Mouse (Mus musculus): ENCODE results near the gene Tyk2. TPM values are rescaled to one million over a fixed set of nuclear protein-coding genes. Genes with fewer than 3 reads are reported as not detected.

The Tyk2 gene
- polyA plus RNA-seq, 1 experiment from 2014 or later = 5.4 TPM

- peak overlapping the region; percentile 48; the same call in 1 of the 2 replicates for H3K27ac ChIP-seq (ENCODE audit: low read depth)
- H3K4me1 ChIP-seq (ENCODE audit: insufficient read depth) = peaks cover 7% of the 10 kb centered on the region
- H3K9ac ChIP-seq (replicated peaks) = no peak overlapping the region
- peaks cover 23% of the 10 kb centered on the region for H3K36me3 ChIP-seq (replicated peaks; ENCODE audit: insufficient read depth, low read length)
- ATAC-seq (no peak), DNase-seq (no peak)
- 67% methylated on average over 4 of the region's 4 CpGs for WGBS (ENCODE audit: insufficient replicate concordance)
- H3K27me3 ChIP-seq (ENCODE audit: insufficient read depth, low read length) = no peaks in the 10 kb centered on the region
- H3K4me3 ChIP-seq (ENCODE audit: low read depth, low read length) = no peak overlapping the region
- H3K4me2 ChIP-seq (ENCODE audit: low read depth, low read length) = no peak overlapping the region
- H3K9me3 ChIP-seq (ENCODE audit: low read length) = no peaks in the 10 kb centered on the region
- no peak for TF ChIP-seq CTCF (IDR thresholded peaks at IDR 0.05; ENCODE audit: low read depth)
- no peak for TF ChIP-seq EP300 (IDR thresholded peaks at IDR 0.05; ENCODE audit: low read depth)
These were observed 4.4 kb upstream of the Tyk2 start for GRCm38 (mm10) chr9:21135329-21135890.

- DNase-seq (no peak), ATAC-seq (no peak)
- H3K4me3 ChIP-seq (ENCODE audit: low read depth, low read length) = no peak overlapping the region
- H3K36me3 ChIP-seq (replicated peaks; ENCODE audit: insufficient read depth, low read length) = peaks cover 16% of the 10 kb centered on the region
- H3K4me2 ChIP-seq (ENCODE audit: low read depth, low read length) = no peak overlapping the region
- 54% methylated on average over 9 of the region's 9 CpGs for WGBS (ENCODE audit: insufficient replicate concordance)
- peak overlapping the region; percentile 48; the same call in 1 of the 2 replicates for H3K27ac ChIP-seq (ENCODE audit: low read depth)
- no peak overlapping the region for H3K9ac ChIP-seq (replicated peaks)
- peaks cover 11% of the 10 kb centered on the region for H3K4me1 ChIP-seq (ENCODE audit: insufficient read depth)
- no peak for TF ChIP-seq EP300 (IDR thresholded peaks at IDR 0.05; ENCODE audit: low read depth)
- no peak for TF ChIP-seq CTCF (IDR thresholded peaks at IDR 0.05; ENCODE audit: low read depth)
- H3K27me3 ChIP-seq (ENCODE audit: insufficient read depth, low read length) = no peaks in the 10 kb centered on the region
- H3K9me3 ChIP-seq (ENCODE audit: low read length) = no peaks in the 10 kb centered on the region
These were observed 3.7 kb upstream of the Tyk2 start for GRCm38 (mm10) chr9:21134595-21135328.

- no peak for DNase-seq
- H3K27ac ChIP-seq (ENCODE audit: low read depth) = no peak overlapping the region
These were observed 2.1 kb upstream of the Tyk2 start for GRCm38 (mm10) chr9:21133064-21133707.

GRCm38 (mm10) chr9:21132102-21132775, 1.2 kb upstream of the Tyk2 start:
- Histone ChIP-seq H3K9me3 (ENCODE audit: low read length) (no peaks in the 10 kb centered on the region), H3K27me3 (ENCODE audit: insufficient read depth, low read length) (no peaks in the 10 kb centered on the region), H3K4me2 (ENCODE audit: low read depth, low read length) (no peak overlapping the region), H3K4me1 (ENCODE audit: insufficient read depth) (peaks cover 11% of the 10 kb centered on the region), H3K4me3 (ENCODE audit: low read depth, low read length) (no peak overlapping the region), H3K9ac (replicated peaks) (no peak overlapping the region), H3K27ac (ENCODE audit: low read depth) (no peak overlapping the region), H3K36me3 (replicated peaks; ENCODE audit: insufficient read depth, low read length) (peaks cover 3% of the 10 kb centered on the region; the same call in 1 of the 2 replicates)
- ATAC-seq (no peak), DNase-seq (no peak)
- TF ChIP-seq EP300 (IDR thresholded peaks at IDR 0.05; ENCODE audit: low read depth) (no peak), CTCF (IDR thresholded peaks at IDR 0.05; ENCODE audit: low read depth) (peak; percentile 48)
- WGBS (ENCODE audit: insufficient replicate concordance) = 71% methylated on average over 12 of the region's 12 CpGs

More at GRCm38 (mm10) chr9:21133064-21133707, 2.1 kb upstream of the Tyk2 start:
- TF ChIP-seq EP300 (IDR thresholded peaks at IDR 0.05; ENCODE audit: low read depth) = no peak
- TF ChIP-seq CTCF (IDR thresholded peaks at IDR 0.05; ENCODE audit: low read depth) = peak; percentile 24; the same call in 1 of the 2 replicates
- Histone ChIP-seq H3K9ac (replicated peaks) (no peak overlapping the region), H3K4me2 (ENCODE audit: low read depth, low read length) (no peak overlapping the region), H3K4me1 (ENCODE audit: insufficient read depth) (peaks cover 11% of the 10 kb centered on the region), H3K36me3 (replicated peaks; ENCODE audit: insufficient read depth, low read length) (peaks cover 7% of the 10 kb centered on the region; the same call in 1 of the 2 replicates), H3K4me3 (ENCODE audit: low read depth, low read length) (no peak overlapping the region), H3K9me3 (ENCODE audit: low read length) (no peaks in the 10 kb centered on the region), H3K27me3 (ENCODE audit: insufficient read depth, low read length) (no peaks in the 10 kb centered on the region)
- ATAC-seq = no peak
- 38% methylated on average over 9 of the region's 9 CpGs for WGBS (ENCODE audit: insufficient replicate concordance)

- H3K4me1 ChIP-seq (ENCODE audit: insufficient read depth) = peaks cover 13% of the 10 kb centered on the region
- peak overlapping the region; percentile 36 for H3K27ac ChIP-seq (ENCODE audit: low read depth)
- H3K4me2 ChIP-seq (ENCODE audit: low read depth, low read length) = no peak overlapping the region
- DNase-seq = no peak
- no peaks in the 10 kb centered on the region for H3K27me3 ChIP-seq (ENCODE audit: insufficient read depth, low read length)
- H3K36me3 ChIP-seq (replicated peaks; ENCODE audit: insufficient read depth, low read length) = peaks cover 34% of the 10 kb centered on the region
- no peak overlapping the region for H3K4me3 ChIP-seq (ENCODE audit: low read depth, low read length)
- H3K9me3 ChIP-seq (ENCODE audit: low read length) = no peaks in the 10 kb centered on the region
- TF ChIP-seq EP300 (IDR thresholded peaks at IDR 0.05; ENCODE audit: low read depth) = no peak
- no peak for TF ChIP-seq CTCF (IDR thresholded peaks at IDR 0.05; ENCODE audit: low read depth)
- ATAC-seq = peak; percentile 38
- H3K9ac ChIP-seq (replicated peaks) = 0 out of 2 replicates have a peak overlapping the region, but pooled peaks have one; percentile 11
- 57% methylated on average over 2 of the region's 2 CpGs for WGBS (ENCODE audit: insufficient replicate concordance)
These were observed 4.8 kb downstream of the Tyk2 start for GRCm38 (mm10) chr9:21126259-21126627.

Data from liver, postnatal 0 days (tissue).